Mouse (Mus musculus): ENCODE data around the gene Mcm2. TPM values are rescaled to one million over a fixed set of nuclear protein-coding genes. Genes with fewer than 3 reads are reported as not detected.

The Mcm2 gene
- total and polyA plus RNA-seq, 3 experiments, result 130 to 148 (median 148) TPM

DNA sequence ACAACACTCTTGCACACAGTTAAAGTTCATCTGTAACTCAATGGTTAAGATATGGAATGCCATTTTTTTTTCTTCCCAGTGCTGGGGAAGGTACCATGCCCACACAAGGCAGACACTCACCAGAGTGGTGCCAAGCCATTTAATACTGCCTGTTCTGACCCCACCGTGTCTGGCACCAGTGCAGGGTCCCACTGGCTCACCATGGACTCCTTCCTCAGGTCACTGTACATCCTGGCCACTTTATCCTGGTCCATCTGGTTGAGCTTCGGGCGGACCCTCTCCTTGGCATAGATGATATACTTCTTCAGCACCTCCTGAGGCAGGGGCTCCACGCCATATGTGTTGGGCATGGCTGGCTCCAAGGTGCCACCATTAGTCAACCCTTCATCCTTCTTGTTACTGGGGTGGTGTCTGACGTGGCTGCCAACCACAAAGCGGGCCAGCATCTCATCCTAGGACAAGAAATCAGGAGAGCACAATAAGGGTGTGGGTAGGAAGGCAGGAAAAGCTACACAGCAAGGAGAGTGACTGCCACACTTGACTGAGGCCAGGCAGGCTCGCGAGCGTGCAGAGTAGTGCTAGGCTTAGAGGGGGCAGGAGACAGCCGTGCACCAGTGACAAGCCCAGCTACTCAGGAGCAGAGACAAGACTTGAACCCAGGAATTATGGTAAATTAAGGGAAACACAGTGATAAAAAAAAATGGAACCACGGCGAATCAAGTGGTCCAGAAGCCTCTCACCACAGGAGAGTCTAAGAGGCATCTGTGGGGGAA, 12.8 kb downstream of the Mcm2 start:
- TF ChIP-seq USF2 (conservative IDR thresholded peaks at IDR 0.05; ENCODE audit: low read depth, low read length) (no peak), CTCF (conservative IDR thresholded peaks at IDR 0.05 in 1 of 2, IDR thresholded peaks at IDR 0.05 in 1 of 2; ENCODE audit: low read depth in 2 of 2, low read length in 2 of 2) (no peak), BHLHE40 (IDR thresholded peaks at IDR 0.05; ENCODE audit: low read depth, low read length) (no peak), CHD1 (IDR thresholded peaks at IDR 0.05; ENCODE audit: low read depth, low read length) (no peak), POLR2A (IDR thresholded peaks at IDR 0.05; ENCODE audit: low read depth, low read length) (no peak), ELF1 (IDR thresholded peaks at IDR 0.05; ENCODE audit: low read depth, low read length) (no peak), RCOR1 (conservative IDR thresholded peaks at IDR 0.05; ENCODE audit: low read depth, low read length) (no peak), IRF4 (IDR thresholded peaks at IDR 0.05; ENCODE audit: low read depth, low read length) (no peak), USF1 (IDR thresholded peaks at IDR 0.05; ENCODE audit: low read depth, low read length) (no peak), PAX5 (IDR thresholded peaks at IDR 0.05; ENCODE audit: low read length) (no peak), GABPA (IDR thresholded peaks at IDR 0.05; ENCODE audit: insufficient replicate concordance, low read depth, low read length) (no peak), JUND (conservative IDR thresholded peaks at IDR 0.05; ENCODE audit: low read depth, low read length) (no peak), MYC (IDR thresholded peaks at IDR 0.05; ENCODE audit: low read depth, low read length) (no peak), NELFE (IDR thresholded peaks at IDR 0.05; ENCODE audit: low read depth, low read length) (no peak), MEF2A (IDR thresholded peaks at IDR 0.05; ENCODE audit: borderline replicate concordance, low read depth, low read length) (no peak)
- DNase-seq (ENCODE audit: extremely low read depth), result no peak
- H3K27me3 ChIP-seq (replicated peaks), result no peaks in the 10 kb centered on the region
- H3K9me3 ChIP-seq (replicated peaks; ENCODE audit: low read length), result no peaks in the 10 kb centered on the region
- dilution Hi-C loops (cut with MboI; ENCODE audit: extremely low pct_ligation_motif_present, extremely low pct_unique_long_range_greater_than_20kb, low sequenced_read_pairs) (no loop called here), in situ Hi-C loops (cut with MboI; ENCODE audit: low pct_ligation_motif_present, low pct_unique_long_range_greater_than_20kb, low sequenced_read_pairs) (loop anchor here (25.0 kb wide), 1 partner anchor 774 kb away; no protein-coding TSS in a partner anchor)
- H3K4me3 ChIP-seq (replicated peaks in 1 of 3; ENCODE audit: low read depth in 2 of 3, low read length in 2 of 3, poor library complexity in 1 of 3), result no peak overlapping the region
- H3K4me2 ChIP-seq (ENCODE audit: insufficient read depth, low read depth, poor library complexity, severe bottlenecking), result no peak overlapping the region
- peaks cover 0 to 26% of the 10 kb centered on the region in 2 experiments; a peak in 2 of 4 replicates for H3K4me1 ChIP-seq (ENCODE audit: control insufficient read depth in 1 of 2, insufficient read depth in 2 of 2)
- H3K9ac ChIP-seq (ENCODE audit: insufficient read depth, low read depth), result no peak overlapping the region
- H3K36me3 ChIP-seq (replicated peaks in 1 of 2; ENCODE audit: control insufficient read depth in 1 of 2, insufficient read depth in 1 of 2, low read length in 1 of 2), result peaks cover 93 to 98% of the 10 kb centered on the region in 2 experiments
- no peaks in the 10 kb centered on the region for H3K79me2 ChIP-seq (replicated peaks; ENCODE audit: control insufficient read depth, extremely low read depth, insufficient read depth, poor library complexity, severe bottlenecking)
- H3K27ac ChIP-seq (ENCODE audit: insufficient read depth, low read depth), result no peak overlapping the region

DNA sequence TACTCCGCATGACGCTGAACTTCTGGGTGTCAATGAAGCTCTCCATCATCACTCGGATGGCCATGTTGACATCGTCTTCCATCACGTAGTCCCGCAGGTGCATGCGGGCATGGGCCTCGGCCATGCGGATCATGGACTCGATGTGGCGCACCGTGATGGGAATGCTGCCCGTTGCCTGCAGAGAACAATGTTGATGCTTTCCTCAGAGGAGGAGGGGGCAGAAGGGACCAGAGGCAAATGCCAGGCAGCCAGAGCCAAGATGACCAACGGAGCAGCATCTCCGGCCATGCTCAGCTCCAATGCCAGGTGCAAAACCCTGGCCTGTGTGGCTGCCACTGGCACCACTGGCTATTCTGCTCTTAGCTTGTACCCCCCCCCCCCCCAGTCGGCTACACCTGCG, 13.9 kb downstream of the Mcm2 start:
- Histone ChIP-seq H3K79me2 (replicated peaks; ENCODE audit: control insufficient read depth, extremely low read depth, insufficient read depth, poor library complexity, severe bottlenecking) (no peaks in the 10 kb centered on the region), H3K36me3 (replicated peaks in 1 of 2; ENCODE audit: control insufficient read depth in 1 of 2, insufficient read depth in 1 of 2, low read length in 1 of 2) (peaks cover 87 to 96% of the 10 kb centered on the region in 2 experiments), H3K9me3 (replicated peaks; ENCODE audit: low read length) (no peaks in the 10 kb centered on the region), H3K4me2 (ENCODE audit: insufficient read depth, low read depth, poor library complexity, severe bottlenecking) (no peak overlapping the region), H3K27me3 (replicated peaks) (no peaks in the 10 kb centered on the region), H3K4me1 (ENCODE audit: control insufficient read depth in 1 of 2, insufficient read depth in 2 of 2) (peaks cover 0 to 25% of the 10 kb centered on the region in 2 experiments; a peak in 2 of 4 replicates), H3K4me3 (replicated peaks in 1 of 3; ENCODE audit: low read depth in 2 of 3, low read length in 2 of 3, poor library complexity in 1 of 3) (no peak overlapping the region), H3K27ac (ENCODE audit: insufficient read depth, low read depth) (no peak overlapping the region), H3K9ac (ENCODE audit: insufficient read depth, low read depth) (no peak overlapping the region)
- dilution Hi-C loops (cut with MboI; ENCODE audit: extremely low pct_ligation_motif_present, extremely low pct_unique_long_range_greater_than_20kb, low sequenced_read_pairs), result no loop called here
- DNase-seq (ENCODE audit: extremely low read depth), result no peak
- TF ChIP-seq MYC (IDR thresholded peaks at IDR 0.05; ENCODE audit: low read depth, low read length), result no peak
- no peak for TF ChIP-seq PAX5 (IDR thresholded peaks at IDR 0.05; ENCODE audit: low read length)
- no peak for TF ChIP-seq ZKSCAN1 (IDR thresholded peaks at IDR 0.05; ENCODE audit: borderline replicate concordance, low read depth, low read length)
- TF ChIP-seq ZNF384 (IDR thresholded peaks at IDR 0.05; ENCODE audit: low read depth, low read length), result no peak
- TF ChIP-seq IRF4 (IDR thresholded peaks at IDR 0.05; ENCODE audit: low read depth, low read length), result no peak
- no peak for TF ChIP-seq MAFK (IDR thresholded peaks at IDR 0.05; ENCODE audit: insufficient replicate concordance, low read length)
- TF ChIP-seq BHLHE40 (IDR thresholded peaks at IDR 0.05; ENCODE audit: low read depth, low read length), result no peak
- no peak for TF ChIP-seq SIN3A (IDR thresholded peaks at IDR 0.05; ENCODE audit: low read length)
- TF ChIP-seq USF2 (conservative IDR thresholded peaks at IDR 0.05; ENCODE audit: low read depth, low read length), result no peak
- no peak for TF ChIP-seq MAZ (IDR thresholded peaks at IDR 0.05; ENCODE audit: low read depth, low read length)
- in situ Hi-C loops (cut with MboI; ENCODE audit: low pct_ligation_motif_present, low pct_unique_long_range_greater_than_20kb, low sequenced_read_pairs), result loop anchor here (25.0 kb wide), 1 partner anchor 772 kb away; no protein-coding TSS in a partner anchor
